20 mouse cellular contexts compared by ENCODE assay signal in the genomic region with DNA sequence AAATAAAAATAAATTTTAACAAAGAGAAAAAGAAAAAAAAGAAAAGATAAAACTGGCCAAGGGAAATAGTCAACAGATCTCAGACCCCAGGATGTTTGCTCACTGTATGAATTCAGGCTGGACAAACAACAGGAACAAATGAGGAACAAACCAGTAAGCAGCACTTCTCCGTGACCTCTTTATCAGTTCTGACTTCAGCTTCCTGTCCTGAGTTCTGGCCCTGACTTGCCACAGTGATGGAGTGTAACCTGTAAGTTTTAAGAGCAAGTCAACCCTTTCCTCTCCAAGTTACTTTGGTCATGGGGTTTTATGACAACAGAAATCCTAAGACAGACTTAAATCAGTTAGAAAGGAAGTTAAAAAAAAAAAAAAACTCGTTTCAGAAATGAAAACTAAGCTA. TPM values are rescaled to one million over a fixed set of nuclear protein-coding genes. Genes with fewer than 3 reads are reported as not detected.
DNase-seq lines count a peak whose midpoint lies in the region; ATAC-seq and TF ChIP-seq lines count a peak whose summit lies in the region.
"Had no signal": no experiment of that assay in that cellular context is flagged by ENCODE, and none has a peak within 500 bp of the region (broad histone marks: within the 10 kb centered on the region; RNA-seq: fewer than 3 reads in every experiment).

No protein-coding gene starts in this region.

- TF ChIP-seq RAD21 in MEL (IDR thresholded peaks at IDR 0.05; ENCODE audit: low read depth, low read length), result no peak

- no peak overlapping the region for H3K9ac ChIP-seq in MEL (ENCODE audit: control insufficient read depth, low read depth, low read length, poor library complexity, severe bottlenecking)
- H3K9ac ChIP-seq: embryonic facial prominence, embryonic 12.5 days; forebrain, embryonic 15.5 days; heart, embryonic 12.5 days; hindbrain, embryonic 13.5 days had no signal

- peaks cover 12% of the 10 kb centered on the region for H3K79me2 ChIP-seq in MEL (ENCODE audit: control insufficient read depth, insufficient read depth, low read length, poor library complexity)

- no peak for TF ChIP-seq POLR2A in MEL (IDR thresholded peaks at IDR 0.05; ENCODE audit: control insufficient read depth in 1 of 2, insufficient read depth in 1 of 2, low read depth in 1 of 2, low read length in 2 of 2, poor library complexity in 1 of 2)

- peak; percentile 91 for ATAC-seq in granulocyte monocyte progenitor cell, adult 5-6 weeks (replicated peaks; ENCODE audit: poor library complexity, severe bottlenecking)
- ATAC-seq in monocyte, adult 5-6 weeks (replicated peaks; ENCODE audit: insufficient number of reproducible peaks, low FRiP score, low TSS enrichment, poor library complexity, severe bottlenecking), result peak; percentile 47; the same call in 1 of the 2 replicates
- ATAC-seq: activated CD4-positive, CD25-positive, alpha-beta regulatory T cell, adult 4 months; CD4-positive, CD25-positive, alpha-beta regulatory T cell, adult 4 months; forebrain, embryonic 15.5 days; hindbrain, postnatal 0 days; Patski had no signal

- H3K36me3 ChIP-seq in MEL (ENCODE audit: control insufficient read depth in 1 of 2, insufficient read depth in 2 of 2, low read length in 2 of 2), result peaks cover 2 to 16% of the 10 kb centered on the region in 2 experiments; a peak in 2 of 4 replicates
- H3K36me3 ChIP-seq: embryonic facial prominence, embryonic 12.5 days; forebrain, embryonic 15.5 days; heart, embryonic 12.5 days; hindbrain, embryonic 13.5 days had no signal

- H3K4me3 ChIP-seq in MEL (ENCODE audit: control insufficient read depth in 1 of 2, insufficient read depth in 1 of 2, low read depth in 2 of 2, low read length in 2 of 2), result no peak overlapping the region
- H3K4me3 ChIP-seq: embryonic facial prominence, embryonic 12.5 days; forebrain, embryonic 15.5 days; heart, embryonic 12.5 days; hindbrain, embryonic 13.5 days had no signal

- peak; percentile 59 for DNase-seq in MEL (ENCODE audit: low read depth, low spot score)
- no peak for DNase-seq in embryo, embryonic 11 days
- no peak for DNase-seq in frontal cortex, adult 2 months (ENCODE audit: extremely low spot score in 1 of 2, low spot score in 1 of 2)
- DNase-seq in gastrocnemius, postnatal 25 days, result no peak
- DNase-seq: adrenal gland, postnatal 14 days; B cell, adult 2 months; cerebellum, adult 18-20 months; cerebellum, adult 9-11 months; gastrocnemius, postnatal 10 days; heart, postnatal 4 days had no signal

- no peaks in the 10 kb centered on the region for H3K9me3 ChIP-seq in MEL (replicated peaks; ENCODE audit: insufficient read depth, low read length)
- H3K9me3 ChIP-seq: embryonic facial prominence, embryonic 12.5 days; forebrain, embryonic 15.5 days; heart, embryonic 12.5 days; hindbrain, embryonic 13.5 days had no signal

- TF ChIP-seq CTCF in MEL (IDR thresholded peaks at IDR 0.05 in 2 of 3, conservative IDR thresholded peaks at IDR 0.05 in 1 of 3; ENCODE audit: control insufficient read depth in 1 of 3, insufficient read depth in 1 of 3, low read depth in 2 of 3, low read length in 3 of 3, poor library complexity in 1 of 3, severe bottlenecking in 1 of 3), result no peak

- peak overlapping the region; percentile 10 for H3K27ac ChIP-seq in MEL (ENCODE audit: control insufficient read depth, low read depth, low read length)
- H3K27ac ChIP-seq: embryonic facial prominence, embryonic 12.5 days; forebrain, embryonic 15.5 days; hindbrain, embryonic 13.5 days; hindbrain, postnatal 0 days had no signal

- TF ChIP-seq EP300 in MEL (IDR thresholded peaks at IDR 0.05; ENCODE audit: low read depth in 1 of 2, low read length in 2 of 2), result peak in 1 of 2 experiments; percentile 55; a peak in 1 of 4 replicates

- H3K27me3 ChIP-seq in MEL (ENCODE audit: control insufficient read depth in 1 of 2, insufficient read depth in 2 of 2, low read length in 2 of 2), result no peaks in the 10 kb centered on the region
- H3K27me3 ChIP-seq: embryonic facial prominence, embryonic 12.5 days; forebrain, embryonic 15.5 days; heart, embryonic 12.5 days; hindbrain, embryonic 13.5 days; Patski had no signal

- peaks cover 0 to 5% of the 10 kb centered on the region in 2 experiments; a peak in 3 of 4 replicates for H3K4me1 ChIP-seq in MEL (ENCODE audit: control insufficient read depth in 1 of 2, insufficient read depth in 2 of 2, low read length in 2 of 2)
- H3K4me1 ChIP-seq: embryonic facial prominence, embryonic 12.5 days; forebrain, embryonic 15.5 days; heart, embryonic 12.5 days; hindbrain, embryonic 13.5 days had no signal

TF ChIP-seq in MEL, 35 proteins besides CTCF, POLR2A, EP300 and RAD21:
- no peak for TF ChIP-seq USF1 (IDR thresholded peaks at IDR 0.05; ENCODE audit: low read depth, low read length)
- peak; percentile 68 for TF ChIP-seq ZNF384 (IDR thresholded peaks at IDR 0.05; ENCODE audit: low read depth, low read length)
- TF ChIP-seq CHD1 (IDR thresholded peaks at IDR 0.05; ENCODE audit: low read depth, low read length), result no peak
- peak; percentile 17; the same call in 1 of the 2 replicates for TF ChIP-seq GATA1 (IDR thresholded peaks at IDR 0.05; ENCODE audit: low read depth, low read length)
- 0 out of 2 replicates have a peak, but pooled peaks have one; percentile 19 for TF ChIP-seq TBP (IDR thresholded peaks at IDR 0.05; ENCODE audit: low read depth, low read length)
- 0 out of 2 replicates have a peak, but pooled peaks have one; percentile 7 for TF ChIP-seq TAL1 (IDR thresholded peaks at IDR 0.05; ENCODE audit: low read length)
- TF ChIP-seq MAX (IDR thresholded peaks at IDR 0.05; ENCODE audit: low read length), result no peak

RNA-seq across cellular contexts. Expression of gene Chm, which starts 12.6 kb away (rescaled TPM):
- 11.9 and 14.0 TPM in 2 replicates for total RNA-seq in MEL (2012; rRNA removed)
- 1 to 10 TPM in 1 of 2 experiments, not detected in 1; 9.2 TPM for polyA plus RNA-seq in MEL (2012; ENCODE audit: insufficient read depth in 1 of 2, insufficient read length in 2 of 2, low read depth in 1 of 2, low replicate concordance in 2 of 2, missing spikeins in 1 of 2)
- total RNA-seq in granulocyte monocyte progenitor cell, adult 5-6 weeks (2014; fragmentation: Nextera tagmentation), result 11.3 and 22.7 TPM in 2 replicates
- total RNA-seq in granulocyte monocyte progenitor cell, adult 5-6 weeks (2017), result 20.4 and 24.2 TPM in 2 replicates
- 32.3 to 38.0 TPM (median 36.0 TPM) in 3 replicates for total RNA-seq in monocyte, adult 5-6 weeks (2017)
- 13.2 and 15.5 TPM in 2 replicates for polyA plus RNA-seq in frontal cortex, adult 2 months (2012; rRNA removed)
- 10 to 100 TPM; 10.1 to 11.0 TPM for total RNA-seq in gastrocnemius, postnatal 25 days (2021)
